Mouse (Mus musculus) thymus, postnatal 36 days (tissue): ENCODE results near the gene Hacl1.

Source experiments
- DNase-seq, 2 experiments: peaks; one replicate each; pipeline ENCODE4 v3.0.0; 2022; ENCODE audit warnings: mixed read lengths in 2 of 2

The Hacl1 gene

GRCm38 (mm10) chr14:31572561-31573175 is 68.4 kb downstream of the Hacl1 start:
- no peak for DNase-seq

GRCm38 (mm10) chr14:31571419-31571818 is 69.7 kb downstream of the Hacl1 start:
- DNase-seq = peak in 1 of 2 experiments; percentile 53

- DNase-seq = peak; percentile 60 to 76
These were observed 70.7 kb downstream of the Hacl1 start for GRCm38 (mm10) chr14:31570131-31570951.

GRCm38 (mm10) chr14:31569151-31569631 is 71.9 kb downstream of the Hacl1 start:
- DNase-seq = peak; percentile 78 to 84

GRCm38 (mm10) chr14:31565478-31566212 is 75.4 kb downstream of the Hacl1 start:
- DNase-seq = peak in 1 of 2 experiments; percentile 6

GRCm38 (mm10) chr14:31564452-31565179 is 76.5 kb downstream of the Hacl1 start:
- DNase-seq = peak in 1 of 2 experiments; percentile 45

- peak in 1 of 2 experiments; percentile 42 for DNase-seq
These were observed 80.2 kb downstream of the Hacl1 start for GRCm38 (mm10) chr14:31560886-31561285.

- DNase-seq = no peak
These were observed 81.9 kb downstream of the Hacl1 start for GRCm38 (mm10) chr14:31559216-31559615.

- DNase-seq = peak; percentile 32 to 54
These were observed 83.3 kb downstream of the Hacl1 start for GRCm38 (mm10) chr14:31557784-31558183.

GRCm38 (mm10) chr14:31557273-31557672 is 83.8 kb downstream of the Hacl1 start:
- DNase-seq = peak in 1 of 2 experiments; percentile 63

- DNase-seq = peak; percentile 55 to 59
These were observed 84.4 kb downstream of the Hacl1 start for GRCm38 (mm10) chr14:31556526-31557260.

GRCm38 (mm10) chr14:31555963-31556434 is 85.1 kb downstream of the Hacl1 start:
- DNase-seq = peak; percentile 93 to 97

GRCm38 (mm10) chr14:31555021-31555420 is 86.1 kb downstream of the Hacl1 start:
- DNase-seq = peak; percentile 70 to 80
